Mouse (Mus musculus) brain, embryonic 14.5 days (tissue): ENCODE results near the gene Clk4.

Experiments used
- CTCF ChIP-seq: fragments of 200-500 bp; IDR thresholded peaks from 2 replicates; pipeline ENCODE4 v1.5.1; 2012; ENCODE audit warnings: inconsistent platforms, mild to moderate bottlenecking, moderate library complexity, borderline replicate concordance; ENCODE audit not compliant: insufficient read depth, insufficient read length; ENCODE audit errors: extremely low read depth
- POLR2A ChIP-seq: fragments of 200-500 bp; IDR thresholded peaks from 2 replicates; pipeline ENCODE4 v1.6.1; 2012; ENCODE audit warnings: mild to moderate bottlenecking, inconsistent platforms, borderline replicate concordance; ENCODE audit not compliant: poor library complexity, insufficient read depth, insufficient read length, severe bottlenecking; ENCODE audit errors: extremely low read depth

GRCm38 (mm10) chr11:51242897-51243296, 18.6 kb upstream of the Clk4 start:
- TF ChIP-seq CTCF (no peak), POLR2A (no peak)
